Mouse (Mus musculus): ENCODE data around the gene Adrm1.

DNA sequence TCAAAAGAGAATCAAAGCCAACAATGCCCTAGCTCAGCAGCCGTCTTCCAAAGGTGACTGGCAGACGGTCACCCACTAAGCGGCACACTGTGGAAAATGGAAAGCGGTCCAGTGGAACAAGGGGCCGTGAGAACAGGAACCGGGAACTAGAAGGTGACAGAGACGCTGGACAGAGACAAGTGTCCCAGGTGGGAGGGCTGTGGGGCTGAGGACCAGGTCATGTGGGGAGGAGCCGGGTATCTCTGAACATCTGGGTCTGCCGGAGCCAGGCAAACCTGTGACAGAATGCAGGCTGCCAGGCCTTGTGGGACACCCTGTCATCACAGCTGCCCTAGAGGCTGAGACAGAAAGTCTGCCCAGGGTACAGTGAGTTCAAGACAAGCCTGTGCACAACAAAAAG lies 33.2 kb downstream of the Adrm1 start:
- TF ChIP-seq GATA1 (IDR thresholded peaks at IDR 0.05; ENCODE audit: borderline replicate concordance, low read length) (no peak), FLI1 (IDR thresholded peaks at IDR 0.05; ENCODE audit: low read length) (no peak)
